Mouse (Mus musculus) hematopoietic stem cell, adult 5-6 weeks (primary cell): ENCODE results near the gene Hist1h2be. TPM values are rescaled to one million over a fixed set of nuclear protein-coding genes. Genes with fewer than 3 reads are reported as not detected.
"Not testable (repeated sequence)": the region's sequence is repeated elsewhere in the genome, so short reads cannot be mapped to it uniquely, and the experiment has no call there.

ENCODE experiments used
- ATAC-seq, 2 experiments: fragments of 125-278 bp in 1 of 2; replicated peaks in 1 of 2; 2 replicates each; pipeline ENCODE4 v1.8.0; 2016 to 2017; ENCODE audit warnings: inconsistent platforms in 2 of 2, mild to moderate bottlenecking in 2 of 2, moderate number of reproducible peaks in 2 of 2, low read depth in 1 of 2, moderate TSS enrichment in 1 of 2; ENCODE audit not compliant: low FRiP score in 2 of 2, poor library complexity in 2 of 2, severe bottlenecking in 2 of 2, insufficient read depth in 1 of 2, low TSS enrichment in 1 of 2
- total RNA-seq: library from RNA; stranded (forward); fragments of 172-1452, 232-1000 nt; gene quantifications from 2 replicates; pipeline ENCODE4 v1.2.3, GENCODE M21; 2017

Hist1h2be gene
- total RNA-seq, 1 experiment from 2014 or later = 51.7 TPM

DNA sequence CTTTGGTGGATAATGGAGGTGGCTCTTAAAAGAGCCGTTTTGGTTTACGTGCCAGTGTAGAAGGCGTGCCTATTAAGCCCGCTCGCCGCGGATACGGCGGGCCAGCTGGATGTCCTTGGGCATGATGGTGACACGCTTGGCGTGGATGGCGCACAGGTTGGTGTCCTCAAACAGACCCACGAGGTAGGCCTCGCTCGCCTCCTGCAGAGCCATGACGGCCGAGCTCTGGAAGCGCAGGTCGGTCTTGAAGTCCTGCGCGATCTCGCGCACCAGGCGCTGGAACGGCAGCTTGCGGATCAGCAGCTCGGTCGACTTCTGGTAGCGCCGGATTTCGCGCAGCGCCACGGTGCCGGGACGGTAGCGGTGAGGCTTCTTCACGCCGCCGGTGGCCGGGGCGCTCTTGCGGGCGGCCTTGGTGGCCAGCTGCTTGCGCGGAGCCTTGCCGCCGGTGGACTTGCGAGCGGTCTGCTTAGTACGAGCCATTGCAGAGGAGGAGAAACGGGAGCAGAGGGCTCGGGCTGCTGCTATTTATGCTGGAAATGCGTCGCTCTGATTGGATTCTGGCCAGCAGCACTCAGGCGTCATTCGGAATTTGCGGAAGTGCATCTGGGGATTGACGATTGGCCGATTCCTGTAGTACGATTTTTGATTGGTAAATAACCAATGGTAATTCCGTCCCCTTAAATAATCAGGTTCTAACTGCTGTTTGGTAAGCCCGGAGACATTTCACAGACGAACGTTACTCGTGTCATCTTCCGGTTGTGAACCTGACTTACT lies 58.9 kb downstream of the Hist1h2be start, which contains the start of gene Hist1h3e:
Hist1h3e (minus strand) TSS at position 487 of the 777 bp plus-strand sequence.
- ATAC-seq = peak; percentile 89 to 94

DNA sequence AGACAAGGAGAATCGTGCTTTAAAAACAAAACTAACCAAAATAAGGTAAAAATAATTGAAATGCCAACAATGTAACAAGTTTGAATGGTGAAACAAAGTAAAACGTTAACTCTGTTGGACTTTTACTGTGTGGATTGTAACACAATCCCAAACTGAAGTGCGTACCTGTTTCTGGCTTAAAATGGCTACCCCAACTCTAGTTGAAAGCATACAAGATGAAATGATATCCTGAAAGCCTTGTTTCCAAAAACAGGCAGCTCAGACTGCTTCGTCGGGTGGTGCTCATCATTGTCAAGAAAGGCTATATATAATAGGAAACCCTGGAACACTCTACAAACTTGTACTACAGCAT lies 59.4 kb downstream of the Hist1h2be start:
- peak in 1 of 2 experiments; percentile 38; a peak in 3 of 4 replicates for ATAC-seq

DNA sequence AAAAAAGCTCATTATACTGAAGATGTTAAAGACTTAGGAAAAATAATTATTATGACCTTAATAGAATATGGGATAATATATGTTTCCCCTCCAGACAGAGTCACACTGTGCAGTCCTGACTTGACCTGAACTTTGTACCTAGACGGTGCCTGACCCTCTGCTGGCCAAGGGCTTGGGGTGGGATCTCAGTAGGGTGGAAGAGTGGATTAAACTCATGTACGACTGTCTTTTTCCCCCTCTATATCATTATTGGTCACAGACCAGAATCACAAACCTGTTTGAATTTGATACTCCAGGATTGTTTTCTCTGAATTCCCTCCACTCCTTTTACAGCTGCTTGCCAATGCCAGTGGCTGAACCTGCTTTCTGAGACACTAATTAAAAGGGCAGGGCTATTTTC lies 60.2 kb downstream of the Hist1h2be start:
- not testable (repeated sequence) for ATAC-seq

DNA sequence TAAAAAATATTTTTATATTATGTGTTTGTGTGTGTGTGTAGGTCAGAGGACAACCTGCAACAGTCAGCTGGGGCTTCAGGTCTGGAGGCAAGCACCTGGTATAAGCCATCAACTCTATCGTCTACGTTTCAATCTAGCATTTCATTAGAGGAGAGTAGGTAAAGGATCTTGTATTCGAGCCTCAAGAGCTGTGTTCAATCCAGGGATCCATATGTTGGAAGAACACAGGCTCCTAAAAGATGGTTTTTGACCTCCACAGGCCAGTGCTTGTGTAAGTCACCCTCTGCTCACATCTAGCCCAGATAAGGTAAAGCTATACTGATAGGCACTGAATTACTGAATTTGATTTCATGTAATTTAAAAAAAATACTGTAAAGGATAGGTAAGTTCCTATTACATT lies 64.0 kb downstream of the Hist1h2be start:
- no peak for ATAC-seq

DNA sequence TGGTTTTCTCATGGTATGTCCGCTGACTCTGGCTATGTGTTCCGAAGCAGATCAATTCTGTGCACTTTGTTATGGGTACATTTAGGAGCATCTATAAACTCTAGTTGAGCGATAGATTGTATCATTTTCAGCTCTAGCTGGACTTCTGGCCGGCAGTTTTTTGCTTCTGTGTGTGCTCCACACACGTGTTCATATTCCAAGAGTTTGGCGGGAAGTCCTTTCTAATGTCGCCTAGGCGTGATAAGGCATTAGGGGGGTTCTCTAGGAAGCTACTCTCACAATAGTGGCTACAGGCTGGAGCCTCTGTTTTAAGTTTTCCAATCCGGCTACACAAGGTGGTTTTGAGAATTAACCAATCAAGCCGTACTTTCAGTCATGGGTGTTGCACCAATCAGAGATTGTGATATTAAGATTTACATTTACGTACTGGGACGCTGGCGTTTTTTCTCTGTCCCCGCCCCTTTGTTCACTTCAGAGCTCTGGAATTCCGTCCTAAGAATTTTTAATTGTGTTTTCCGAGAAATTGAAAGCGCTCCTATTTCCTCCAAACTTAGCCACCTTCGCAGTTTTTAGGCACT lies 65.0 kb downstream of the Hist1h2be start:
- ATAC-seq = peak; percentile 51 to 56

DNA sequence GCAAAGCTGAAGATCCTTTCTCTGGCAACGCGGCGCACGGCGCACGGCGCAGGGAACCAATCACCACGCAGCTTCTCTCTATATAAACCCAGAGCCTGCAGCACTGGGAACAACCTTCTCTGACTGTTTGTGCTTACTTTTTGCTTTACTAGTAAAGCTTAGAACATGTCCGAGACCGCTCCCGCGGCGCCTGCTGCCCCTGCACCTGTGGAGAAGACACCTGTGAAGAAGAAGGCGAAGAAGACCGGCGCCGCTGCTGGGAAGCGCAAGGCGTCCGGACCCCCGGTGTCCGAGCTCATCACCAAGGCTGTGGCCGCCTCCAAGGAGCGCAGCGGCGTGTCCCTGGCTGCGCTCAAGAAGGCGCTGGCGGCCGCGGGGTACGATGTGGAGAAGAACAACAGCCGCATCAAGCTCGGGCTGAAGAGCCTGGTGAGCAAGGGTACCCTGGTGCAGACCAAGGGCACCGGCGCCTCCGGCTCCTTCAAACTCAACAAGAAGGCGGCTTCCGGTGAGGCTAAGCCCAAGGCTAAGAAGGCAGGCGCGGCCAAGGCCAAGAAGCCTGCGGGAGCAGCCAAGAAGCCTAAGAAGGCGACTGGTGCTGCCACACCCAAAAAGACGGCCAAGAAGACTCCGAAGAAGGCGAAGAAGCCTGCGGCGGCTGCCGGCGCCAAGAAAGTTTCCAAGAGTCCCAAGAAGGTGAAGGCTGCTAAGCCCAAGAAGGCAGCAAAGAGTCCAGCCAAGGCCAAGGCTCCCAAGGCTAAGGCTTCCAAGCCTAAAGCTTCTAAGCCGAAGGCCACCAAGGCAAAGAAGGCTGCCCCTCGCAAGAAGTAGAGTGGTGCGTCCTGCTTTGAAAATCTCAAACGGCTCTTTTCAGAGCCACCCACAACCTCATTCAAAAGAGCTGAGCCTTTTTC lies 65.7 kb downstream of the Hist1h2be start:
- ATAC-seq = peak; percentile 51 to 63

DNA sequence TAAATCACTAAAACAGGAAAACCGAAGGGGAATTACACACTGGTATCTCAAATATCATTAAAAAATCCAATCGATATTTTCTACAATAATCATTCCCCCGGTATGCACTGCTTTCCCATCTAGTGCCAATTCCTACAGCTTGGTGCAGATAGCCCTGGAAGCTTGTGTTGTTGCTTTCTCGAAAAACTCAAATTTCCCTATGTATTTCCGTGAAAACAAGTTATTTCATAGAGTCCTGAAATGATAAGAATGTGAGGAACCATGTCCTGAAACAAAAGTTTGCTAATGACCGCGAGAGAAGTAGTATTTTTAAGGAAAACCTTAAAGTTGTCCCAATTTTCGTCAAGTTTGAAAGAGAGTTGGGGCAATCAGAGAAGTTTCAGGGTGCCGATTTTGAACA lies 66.5 kb downstream of the Hist1h2be start:
- ATAC-seq = no peak

DNA sequence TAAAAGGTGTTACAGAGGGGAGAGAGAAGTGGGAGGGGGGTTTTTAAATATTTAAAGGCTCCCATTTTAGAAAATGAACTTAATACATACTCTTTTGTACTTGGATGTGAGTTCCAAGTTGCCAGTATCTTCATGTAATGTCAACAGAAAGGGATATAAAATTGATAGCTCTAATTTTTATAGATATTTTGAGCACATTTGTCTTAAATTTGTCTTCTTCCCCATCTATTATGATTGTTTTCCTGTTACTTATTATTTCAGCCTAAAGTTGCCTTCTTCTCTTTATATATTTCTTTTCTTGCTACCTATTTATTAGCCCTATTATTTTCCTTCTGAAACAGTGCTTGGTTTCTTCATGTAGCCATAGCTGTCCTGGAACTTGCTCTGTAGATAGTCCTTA lies 68.0 kb downstream of the Hist1h2be start, which contains the start of gene Hist1h1d:
Hist1h1d (plus strand) TSS at position 301 of the 400 bp plus-strand sequence.
- ATAC-seq = no peak

DNA sequence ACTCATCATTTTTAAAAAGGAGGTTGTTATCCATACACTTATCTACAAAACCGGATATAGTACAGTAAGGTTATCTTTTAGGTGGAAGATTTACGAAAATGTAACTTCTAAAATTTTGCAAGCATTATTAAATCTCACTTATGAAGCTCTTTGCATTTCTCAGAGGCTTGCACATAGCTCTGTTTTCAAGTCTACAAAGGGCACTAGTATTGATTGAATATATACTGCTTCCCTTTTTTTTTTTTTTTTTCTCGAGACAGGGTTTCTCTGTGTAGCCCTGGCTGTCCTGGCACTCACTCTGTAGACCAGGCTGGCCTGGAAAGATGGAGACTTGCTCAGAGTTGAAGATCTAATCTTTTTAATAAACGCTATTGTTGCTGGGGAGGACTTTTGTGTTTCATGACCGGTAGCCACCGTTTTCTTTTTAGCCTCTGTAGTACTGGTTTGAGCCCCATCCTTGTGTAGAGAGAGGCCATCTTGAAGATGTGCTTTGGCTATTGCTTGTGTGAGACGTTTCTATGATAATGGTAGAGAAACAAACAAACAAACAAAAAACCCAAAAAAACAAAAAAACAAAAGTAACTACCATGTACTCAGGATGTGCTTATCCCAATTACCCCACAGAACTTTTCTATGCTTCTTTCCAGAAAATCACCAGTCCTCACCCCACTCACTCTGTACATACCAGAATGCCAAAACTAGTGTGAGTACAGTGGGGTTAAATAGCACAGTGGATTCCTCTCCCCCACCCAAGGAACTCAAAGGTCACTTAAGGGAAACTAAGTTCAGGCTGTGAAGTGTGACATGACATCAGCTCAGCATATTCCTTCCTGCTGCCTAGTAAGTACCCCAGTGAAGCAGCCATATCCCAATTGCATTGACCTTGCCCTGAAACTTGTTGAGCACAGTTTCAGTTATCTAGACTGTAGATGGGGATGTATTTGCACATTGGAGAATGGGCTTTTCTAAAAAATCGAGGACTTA lies 68.7 kb downstream of the Hist1h2be start:
- no peak for ATAC-seq

DNA sequence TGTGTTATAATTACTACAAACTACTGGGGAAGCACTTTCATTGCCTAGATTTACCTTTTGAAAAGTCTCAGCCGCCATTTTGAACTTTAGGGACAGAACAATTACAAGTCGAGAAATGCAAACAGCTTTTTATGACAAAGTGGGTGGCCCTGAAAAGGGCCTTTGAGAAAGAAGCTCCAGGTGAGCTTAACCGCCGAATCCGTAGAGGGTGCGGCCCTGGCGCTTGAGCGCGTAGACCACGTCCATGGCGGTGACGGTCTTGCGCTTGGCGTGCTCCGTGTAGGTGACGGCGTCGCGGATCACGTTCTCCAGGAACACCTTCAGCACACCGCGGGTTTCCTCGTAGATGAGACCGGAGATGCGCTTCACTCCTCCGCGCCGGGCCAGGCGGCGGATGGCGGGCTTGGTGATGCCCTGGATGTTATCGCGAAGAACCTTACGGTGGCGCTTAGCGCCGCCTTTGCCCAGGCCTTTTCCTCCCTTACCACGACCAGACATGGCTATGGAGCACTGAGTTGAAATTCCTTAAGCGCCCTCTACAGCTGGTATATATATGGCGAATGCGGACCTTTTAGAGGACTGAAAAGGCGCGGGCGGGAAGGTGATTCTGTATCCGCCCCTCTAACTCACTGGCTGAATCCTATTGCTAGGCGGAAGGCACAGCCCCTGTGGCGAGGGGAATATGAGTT lies 69.6 kb downstream of the Hist1h2be start, which contains the start of gene Hist1h4f:
Hist1h4f (minus strand) TSS at position 503 of the 689 bp plus-strand sequence.
- ATAC-seq = peak; percentile 62 to 74

DNA sequence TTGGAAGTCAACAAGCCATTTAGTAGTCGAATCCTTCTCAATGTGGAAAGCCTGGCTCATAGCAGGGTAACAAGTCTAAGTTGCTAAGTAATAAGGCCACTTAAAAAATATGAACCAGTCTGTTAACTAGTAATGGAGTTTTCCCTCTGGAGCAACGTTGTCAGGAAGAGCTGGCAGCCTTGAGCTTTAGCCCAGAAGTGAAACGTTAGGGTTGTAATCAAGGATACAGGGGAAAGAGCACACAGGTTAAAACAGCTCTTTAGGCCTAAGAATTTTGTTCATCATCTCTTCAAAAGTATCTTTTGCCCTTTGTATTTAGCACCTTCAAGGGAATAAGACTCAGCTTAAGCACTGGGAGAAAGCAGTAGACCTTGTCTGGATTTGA lies 70.2 kb downstream of the Hist1h2be start:
- no peak for ATAC-seq

DNA sequence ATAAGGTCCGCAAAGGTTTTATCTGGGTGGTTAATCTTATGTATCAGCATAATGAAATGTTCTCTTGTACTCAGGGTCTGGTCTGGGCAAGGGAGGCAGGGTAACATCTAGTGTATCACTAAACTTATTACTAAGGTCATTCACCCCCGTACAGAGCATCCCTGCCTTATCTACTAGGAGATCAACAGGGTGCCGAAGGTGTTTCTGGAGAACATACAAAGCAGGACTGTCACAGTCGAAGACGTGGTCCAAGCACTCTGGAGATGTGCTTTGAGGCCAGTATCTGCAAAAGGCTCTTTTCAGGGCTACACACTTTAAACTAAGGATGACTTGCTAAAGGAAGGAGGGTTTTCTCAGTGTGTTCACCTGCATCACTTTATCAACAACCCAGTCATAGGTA lies 74.2 kb downstream of the Hist1h2be start:
- no peak for ATAC-seq

DNA sequence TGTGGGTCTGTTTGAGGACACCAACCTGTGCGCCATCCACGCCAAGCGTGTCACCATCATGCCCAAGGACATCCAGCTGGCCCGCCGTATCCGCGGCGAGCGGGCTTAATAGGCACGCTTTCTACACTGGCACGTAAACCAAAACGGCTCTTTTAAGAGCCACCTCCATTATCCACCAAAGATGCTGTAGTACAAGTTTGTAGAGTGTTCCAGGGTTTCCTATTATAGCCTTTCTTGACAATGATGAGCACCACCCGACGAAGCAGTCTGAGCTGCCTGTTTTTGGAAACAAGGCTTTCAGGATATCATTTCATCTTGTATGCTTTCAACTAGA lies 76.2 kb downstream of the Hist1h2be start:
- peak; percentile 13 to 14; a peak in 2 of 4 replicates for ATAC-seq

DNA sequence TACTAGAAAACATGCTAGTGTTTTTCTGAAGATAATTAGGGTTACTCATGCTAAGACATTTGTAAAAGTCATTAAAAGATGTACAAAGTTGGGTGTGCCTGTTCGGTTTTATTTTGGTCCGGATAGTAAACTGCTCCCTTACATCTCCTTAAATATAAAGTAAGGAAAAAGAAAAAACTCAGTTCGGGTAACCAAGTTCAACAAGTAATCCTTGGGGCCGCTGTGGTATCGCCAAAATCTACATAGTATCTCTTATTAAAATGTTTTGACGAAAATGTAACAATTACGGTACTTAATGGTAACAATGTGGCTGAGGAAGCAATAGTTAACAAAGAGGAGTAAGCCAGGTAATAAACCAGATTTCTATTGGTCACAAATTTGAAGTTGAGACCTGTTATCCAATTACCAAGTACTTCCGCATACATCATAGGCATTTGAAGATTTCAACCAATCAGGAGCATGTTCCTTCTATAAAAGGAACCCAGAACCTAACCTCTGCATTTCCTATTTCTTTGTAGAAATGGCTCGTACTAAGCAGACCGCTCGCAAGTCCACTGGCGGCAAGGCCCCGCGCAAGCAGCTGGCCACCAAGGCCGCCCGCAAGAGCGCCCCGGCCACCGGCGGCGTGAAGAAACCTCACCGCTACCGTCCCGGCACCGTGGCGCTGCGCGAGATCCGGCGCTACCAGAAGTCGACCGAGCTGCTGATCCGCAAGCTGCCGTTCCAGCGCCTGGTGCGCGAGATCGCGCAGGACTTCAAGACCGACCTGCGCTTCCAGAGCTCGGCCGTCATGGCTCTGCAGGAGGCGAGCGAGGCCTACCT lies 76.7 kb downstream of the Hist1h2be start, which contains the start of gene Hist1h3f:
Hist1h3f (plus strand) TSS at position 88 of the 822 bp plus-strand sequence.
- ATAC-seq = peak; percentile 77 to 86

DNA sequence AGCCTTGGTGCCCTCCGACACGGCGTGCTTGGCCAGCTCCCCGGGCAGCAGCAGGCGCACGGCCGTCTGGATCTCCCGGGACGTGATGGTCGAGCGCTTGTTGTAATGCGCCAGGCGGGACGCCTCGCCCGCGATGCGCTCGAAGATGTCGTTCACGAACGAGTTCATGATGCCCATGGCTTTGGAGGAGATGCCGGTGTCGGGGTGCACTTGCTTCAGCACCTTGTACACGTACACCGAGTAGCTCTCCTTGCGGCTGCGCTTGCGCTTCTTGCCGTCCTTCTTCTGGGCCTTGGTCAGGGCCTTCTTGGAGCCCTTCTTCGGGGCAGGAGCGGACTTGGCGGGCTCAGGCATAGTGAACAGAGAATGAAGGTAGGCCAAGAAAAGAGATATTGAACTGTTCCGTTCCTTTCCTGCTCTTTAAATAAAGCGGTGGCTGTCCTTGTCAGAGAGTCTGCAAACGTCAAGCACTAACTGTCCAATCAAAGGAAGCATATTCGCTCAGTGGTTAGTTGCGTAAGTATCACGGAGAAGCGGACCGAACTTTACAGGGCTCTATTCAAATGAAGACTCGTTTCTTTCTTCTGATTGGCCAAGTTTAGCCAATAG lies 77.8 kb downstream of the Hist1h2be start, which contains the start of gene Hist1h2bh:
Hist1h2bh (minus strand) TSS at position 394 of the 609 bp plus-strand sequence.
- peak; percentile 95 to 97 for ATAC-seq
